Mouse (Mus musculus) liver, embryonic 14.5 days (tissue): ENCODE measurements at regions not wholly inside any gene's neighbourhood (a gene's known extent, or its start where the extent isn't known, plus 50 kb on each side); places are given as distances from the start of the nearest gene placed in this dataset.
"Not testable (repeated sequence)": the region's sequence is repeated elsewhere in the genome, so short reads cannot be mapped to it uniquely, and the experiment has no call there.

Source experiments
- CTCF ChIP-seq: IDR thresholded peaks from 2 replicates; pipeline ENCODE4 v1.5.1; 2016; ENCODE audit warnings: antibody characterized with exemption, low read depth, control low read depth
- EP300 ChIP-seq: IDR thresholded peaks from 2 replicates; pipeline ENCODE4 v1.6.1; 2016; ENCODE audit warnings: antibody characterized with exemption, low read depth

- TF ChIP-seq CTCF, EP300: not testable (repeated sequence)
Measured at GRCm38 (mm10) chr15:53984006-53984405, 99.3 kb downstream of the Gm7489 start.
